Mouse (Mus musculus): ENCODE data around the gene Naa40. TPM values are rescaled to one million over a fixed set of nuclear protein-coding genes. Genes with fewer than 3 reads are reported as not detected.

Gene Naa40
- polyA plus RNA-seq, 1 experiment from 2014 or later: 64.1 TPM

DNA sequence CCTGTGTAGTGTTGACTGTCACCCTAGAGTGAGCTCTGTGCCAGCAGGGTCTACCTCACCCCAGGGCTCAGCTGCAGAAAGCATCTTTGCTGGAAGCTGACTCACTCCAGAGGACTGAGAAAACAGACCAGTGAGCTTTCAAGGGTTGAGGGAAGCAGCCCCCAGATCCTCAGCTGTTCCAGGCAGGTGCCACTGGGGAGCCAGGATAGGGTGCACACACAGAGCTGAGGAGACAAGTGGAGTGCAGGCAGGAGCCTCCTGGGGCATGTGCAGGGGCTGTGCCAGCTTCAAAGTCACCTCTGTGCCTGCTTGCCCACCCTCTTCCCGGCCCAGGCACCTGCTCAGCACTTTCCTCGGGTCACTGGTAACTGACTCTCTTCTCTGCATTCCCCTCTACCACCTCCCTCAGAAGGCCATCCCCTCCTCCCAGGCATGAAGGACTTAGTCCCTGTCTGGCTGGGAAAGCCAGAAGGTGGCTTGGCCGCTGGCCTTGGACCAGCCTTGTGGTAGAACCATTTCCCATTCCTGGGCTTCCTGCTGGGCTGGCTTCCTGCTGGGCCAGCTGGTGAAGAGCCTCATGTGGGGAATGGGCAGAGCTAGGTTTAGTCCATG, 62.0 kb downstream of the Naa40 start:
- Histone ChIP-seq H3K4me1 (replicated peaks) (peaks cover 37% of the 10 kb centered on the region), H3K27ac (ENCODE audit: poor library complexity, severe bottlenecking) (no peak overlapping the region), H3K9me3 (replicated peaks) (no peaks in the 10 kb centered on the region), H3K36me3 (no peaks in the 10 kb centered on the region), H3K9ac (0 out of 2 replicates have a peak overlapping the region, but pooled peaks have one; percentile 19), H3K27me3 (replicated peaks) (peaks cover 60% of the 10 kb centered on the region), H3K4me2 (no peak overlapping the region), H3K4me3 (no peak overlapping the region)
- ATAC-seq (ENCODE audit: insufficient number of reproducible peaks, low FRiP score): no peak
- 35% methylated on average over 3 of the region's 3 CpGs for WGBS

GRCm38 (mm10) chr19:7177804-7178511, 63.0 kb downstream of the Naa40 start:
- Histone ChIP-seq H3K36me3 (no peaks in the 10 kb centered on the region), H3K4me3 (no peak overlapping the region), H3K27ac (ENCODE audit: poor library complexity, severe bottlenecking) (no peak overlapping the region), H3K27me3 (replicated peaks) (peaks cover 56% of the 10 kb centered on the region), H3K4me1 (replicated peaks) (peaks cover 37% of the 10 kb centered on the region), H3K9ac (no peak overlapping the region), H3K9me3 (replicated peaks) (no peaks in the 10 kb centered on the region), H3K4me2 (no peak overlapping the region)
- 44% methylated on average over 13 of the region's 13 CpGs for WGBS
- ATAC-seq (ENCODE audit: insufficient number of reproducible peaks, low FRiP score): no peak

- ATAC-seq (ENCODE audit: insufficient number of reproducible peaks, low FRiP score): no peak
- peaks cover 39% of the 10 kb centered on the region for H3K4me1 ChIP-seq (replicated peaks)
- no peak overlapping the region for H3K4me3 ChIP-seq
- H3K4me2 ChIP-seq: no peak overlapping the region
- no peak overlapping the region for H3K27ac ChIP-seq (ENCODE audit: poor library complexity, severe bottlenecking)
- 20% methylated on average over 11 of the region's 11 CpGs for WGBS
- no peaks in the 10 kb centered on the region for H3K36me3 ChIP-seq
- H3K27me3 ChIP-seq (replicated peaks): peaks cover 41% of the 10 kb centered on the region
- H3K9me3 ChIP-seq (replicated peaks): no peaks in the 10 kb centered on the region
- H3K9ac ChIP-seq: no peak overlapping the region
Measured at GRCm38 (mm10) chr19:7176041-7176696, 64.8 kb downstream of the Naa40 start.

Other genes with a start within 250 kb of the Naa40 start
- gene Dnajc4, start 248.6 kb downstream of the Naa40 start, polyA plus RNA-seq (2016; fragmentation: Nextera tagmentation; extraction: Ambion mirVana): 32.7 and 33.9 TPM in 2 replicates
- 22.4 and 23.6 TPM in 2 replicates for gene Nudt22, start 245.1 kb downstream of the Naa40 start, polyA plus RNA-seq (2016; fragmentation: Nextera tagmentation; extraction: Ambion mirVana)
- gene Trpt1, start 245.1 kb downstream of the Naa40 start, polyA plus RNA-seq (2016; fragmentation: Nextera tagmentation; extraction: Ambion mirVana): 13.3 and 14.3 TPM in 2 replicates
- gene Fermt3, start 221.7 kb downstream of the Naa40 start, polyA plus RNA-seq (2016; fragmentation: Nextera tagmentation; extraction: Ambion mirVana): 9.3 and 11.7 TPM in 2 replicates
- 228 and 236 TPM in 2 replicates for gene Stip1, start 201.2 kb downstream of the Naa40 start, polyA plus RNA-seq (2016; fragmentation: Nextera tagmentation; extraction: Ambion mirVana)
- 29.0 and 30.0 TPM in 2 replicates for gene Macrod1, start 184.4 kb downstream of the Naa40 start, polyA plus RNA-seq (2016; fragmentation: Nextera tagmentation; extraction: Ambion mirVana)
- gene Flrt1, start 135.5 kb downstream of the Naa40 start, polyA plus RNA-seq (2016; fragmentation: Nextera tagmentation; extraction: Ambion mirVana): 0.81 and 0.87 TPM in 2 replicates
- gene Otub1, start 34.9 kb downstream of the Naa40 start, polyA plus RNA-seq (2016; fragmentation: Nextera tagmentation; extraction: Ambion mirVana): 151 and 154 TPM in 2 replicates
- 2,134 and 2,138 TPM in 2 replicates for gene Cox8a, start 23.6 kb downstream of the Naa40 start, polyA plus RNA-seq (2016; fragmentation: Nextera tagmentation; extraction: Ambion mirVana)
- 16.3 and 16.5 TPM in 2 replicates for gene Rcor2, start 26.1 kb upstream of the Naa40 start, polyA plus RNA-seq (2016; fragmentation: Nextera tagmentation; extraction: Ambion mirVana)
- gene Mark2, start 100.7 kb upstream of the Naa40 start, polyA plus RNA-seq (2016; fragmentation: Nextera tagmentation; extraction: Ambion mirVana): 40.8 and 49.3 TPM in 2 replicates
- gene Spindoc, start 141.8 kb upstream of the Naa40 start, polyA plus RNA-seq (2016; fragmentation: Nextera tagmentation; extraction: Ambion mirVana): 23.5 and 26.4 TPM in 2 replicates
- 4.6 and 5.3 TPM in 2 replicates for gene 2700081O15Rik, start 176.4 kb upstream of the Naa40 start, polyA plus RNA-seq (2016; fragmentation: Nextera tagmentation; extraction: Ambion mirVana)
- 158 TPM in 2 replicates for gene Rtn3, start 242.1 kb upstream of the Naa40 start, polyA plus RNA-seq (2016; fragmentation: Nextera tagmentation; extraction: Ambion mirVana)

Data from heart, embryonic 12.5 days (tissue).